Mouse (Mus musculus) bone marrow macrophage, adult 2 months (primary cell): Measurements from ENCODE around the gene Ctbs. TPM values are rescaled to one million over a fixed set of nuclear protein-coding genes. Genes with fewer than 3 reads are reported as not detected.

ENCODE experiments used
- H3K27ac ChIP-seq: 2 replicates; pipeline ENCODE4 v1.5.1; 2012; ENCODE audit warnings: low read depth, low read length; ENCODE audit not compliant: insufficient read depth
- H3K4me1 ChIP-seq: 2 replicates; pipeline ENCODE4 v1.6.1; 2012; ENCODE audit warnings: low read length; ENCODE audit not compliant: control insufficient read depth, insufficient read depth
- H3K4me3 ChIP-seq: 2 replicates; pipeline ENCODE4 v1.5.1; 2012; ENCODE audit warnings: mild to moderate bottlenecking, low read length, moderate library complexity; ENCODE audit not compliant: insufficient read depth
- CTCF ChIP-seq: IDR thresholded peaks from 2 replicates; pipeline ENCODE4 v1.5.1; 2012; ENCODE audit warnings: low read depth, mild to moderate bottlenecking, low read length, moderate library complexity
- POLR2A ChIP-seq: IDR thresholded peaks from 2 replicates; pipeline ENCODE4 v1.6.1; 2012; ENCODE audit warnings: mild to moderate bottlenecking, low read depth, low read length, borderline replicate concordance
- polyA plus RNA-seq: library from polyadenylated mRNA; stranded (reverse); fragments of >200 nt; gene quantifications from 2 replicates; pipeline ENCODE4 v1.2.4, GENCODE M21; 2012; ENCODE audit not compliant: missing spikeins, insufficient read depth, insufficient read length

Gene Ctbs
- polyA plus RNA-seq, 1 experiment: 31.6 TPM

GRCm38 (mm10) chr3:146413016-146413415 lies 36.6 kb upstream of the Ctbs start:
- Histone ChIP-seq H3K27ac (no peak overlapping the region), H3K4me3 (no peak overlapping the region), H3K4me1 (peaks cover 2% of the 10 kb centered on the region; the same call in 1 of the 2 replicates)
- TF ChIP-seq POLR2A (no peak), CTCF (no peak)

- Histone ChIP-seq H3K4me3 (no peak overlapping the region), H3K4me1 (peaks cover 2% of the 10 kb centered on the region; the same call in 1 of the 2 replicates), H3K27ac (no peak overlapping the region)
- TF ChIP-seq POLR2A (no peak), CTCF (no peak)
These were observed 35.6 kb upstream of the Ctbs start for GRCm38 (mm10) chr3:146413992-146414391.

- Histone ChIP-seq H3K27ac (no peak overlapping the region), H3K4me3 (no peak overlapping the region), H3K4me1 (peaks cover 2% of the 10 kb centered on the region; the same call in 1 of the 2 replicates)
- TF ChIP-seq CTCF (no peak), POLR2A (no peak)
These were observed 35.0 kb upstream of the Ctbs start for GRCm38 (mm10) chr3:146414555-146414954.

- Histone ChIP-seq H3K4me3 (no peak overlapping the region), H3K27ac (no peak overlapping the region), H3K4me1 (peaks cover 12% of the 10 kb centered on the region)
- no peak for TF ChIP-seq POLR2A
- TF ChIP-seq CTCF: no peak
These were observed 31.7 kb upstream of the Ctbs start for GRCm38 (mm10) chr3:146417873-146418272.

GRCm38 (mm10) chr3:146418901-146419300 lies 30.7 kb upstream of the Ctbs start:
- no peak overlapping the region for H3K4me3 ChIP-seq
- TF ChIP-seq CTCF (no peak), POLR2A (no peak)
- H3K4me1 ChIP-seq: peaks cover 12% of the 10 kb centered on the region
- no peak overlapping the region for H3K27ac ChIP-seq

GRCm38 (mm10) chr3:146419534-146419933 lies 30.1 kb upstream of the Ctbs start:
- no peak overlapping the region for H3K4me3 ChIP-seq
- no peak for TF ChIP-seq CTCF
- no peak for TF ChIP-seq POLR2A
- no peak overlapping the region for H3K27ac ChIP-seq
- H3K4me1 ChIP-seq: peaks cover 12% of the 10 kb centered on the region

GRCm38 (mm10) chr3:146419992-146420537 lies 29.5 kb upstream of the Ctbs start:
- TF ChIP-seq CTCF: no peak
- TF ChIP-seq POLR2A: no peak

GRCm38 (mm10) chr3:146421787-146422186 lies 27.8 kb upstream of the Ctbs start:
- TF ChIP-seq CTCF: no peak
- no peak for TF ChIP-seq POLR2A
- H3K27ac ChIP-seq: no peak overlapping the region
- H3K4me1 ChIP-seq: peaks cover 12% of the 10 kb centered on the region
- no peak overlapping the region for H3K4me3 ChIP-seq

More at GRCm38 (mm10) chr3:146419992-146420537, 29.5 kb upstream of the Ctbs start:
- H3K27ac ChIP-seq: no peak overlapping the region
- H3K4me1 ChIP-seq: peaks cover 12% of the 10 kb centered on the region
- H3K4me3 ChIP-seq: no peak overlapping the region

- Histone ChIP-seq H3K4me1 (peaks cover 10% of the 10 kb centered on the region), H3K27ac (no peak overlapping the region), H3K4me3 (no peak overlapping the region)
- TF ChIP-seq POLR2A: no peak
- peak; percentile 29; the same call in 1 of the 2 replicates for TF ChIP-seq CTCF
These were observed 25.9 kb upstream of the Ctbs start for GRCm38 (mm10) chr3:146423710-146424109.

- no peak for TF ChIP-seq POLR2A
- TF ChIP-seq CTCF: no peak
- Histone ChIP-seq H3K4me3 (no peak overlapping the region), H3K27ac (no peak overlapping the region), H3K4me1 (peaks cover 10% of the 10 kb centered on the region)
These were observed 25.2 kb upstream of the Ctbs start for GRCm38 (mm10) chr3:146424306-146424900.
